Mouse (Mus musculus): ENCODE results near the gene Stx8. TPM values are rescaled to one million over a fixed set of nuclear protein-coding genes. Genes with fewer than 3 reads are reported as not detected.

Stx8 gene
- total RNA-seq (2023), result 22.8 and 31.2 TPM in 2 replicates

GRCm38 (mm10) chr11:67965905-67966878 lies at the start of gene Stx8:
Stx8 (plus strand) TSS chr11:67966193.

GRCm38 (mm10) chr11:67921827-67922754 lies 43.9 kb upstream of the Stx8 start, which contains the start of gene Usp43:
Usp43 (minus strand) TSS chr11:67922153.

GRCm38 (mm10) chr11:67965242-67965883 lies 630 bp upstream of the Stx8 start, which contains the start of gene Cfap52:
Cfap52 (minus strand) TSS chr11:67965651.

Other genes starting within 250 kb of the Stx8 start
- not detected in 2 replicates for gene Glp2r, start 195.0 kb upstream of the Stx8 start, total RNA-seq (2023)
- not detected in 2 replicates for gene Gsg1l2, start 191.6 kb upstream of the Stx8 start, total RNA-seq (2023)
- gene Dhrs7c, start 168.0 kb upstream of the Stx8 start, total RNA-seq (2023), result not detected in 2 replicates
- not detected in 2 replicates for gene Usp43, start 44.0 kb upstream of the Stx8 start, total RNA-seq (2023)
- gene Cfap52, start 542 bp upstream of the Stx8 start, total RNA-seq (2023), result not detected in 2 replicates